Mouse (Mus musculus): ENCODE data around the gene Gm17304.

DNA sequence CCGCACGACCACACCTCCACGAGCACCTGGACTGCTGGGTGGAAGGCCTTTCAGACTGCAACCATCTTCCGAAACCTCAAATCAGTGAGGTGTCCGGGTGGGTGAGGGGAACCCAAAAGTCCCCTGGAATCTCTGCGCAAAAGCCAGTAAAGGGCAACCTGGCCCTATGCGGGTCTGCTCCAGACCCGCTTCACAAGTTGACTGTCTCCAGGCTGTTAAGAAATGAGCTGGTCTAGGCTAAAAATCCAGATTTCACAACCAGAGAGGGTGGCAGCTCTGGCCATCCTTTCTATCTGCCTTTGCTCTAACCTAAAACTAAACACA lies 47.4 kb upstream of the Gm17304 start:
- TF ChIP-seq CTCF (IDR thresholded peaks at IDR 0.05; ENCODE audit: low read depth, low read length) = no peak
- no peak for TF ChIP-seq POLR2A (IDR thresholded peaks at IDR 0.05; ENCODE audit: insufficient read depth, low read length)
- TF ChIP-seq EP300 (IDR thresholded peaks at IDR 0.05; ENCODE audit: insufficient read depth, low read depth, low read length) = no peak

All from ES-Bruce4 (cell line).